Mouse (Mus musculus) right cerebral cortex, postnatal 10 days (tissue): Measurements from ENCODE around the gene Col11a1.

Experiments
- DNase-seq, 2 experiments: peaks; one replicate each; pipeline ENCODE4 v3.0.0; 2021; ENCODE audit warnings: low spot score in 2 of 2

Col11a1 gene

GRCm38 (mm10) chr3:114029971-114030635, at the start of gene Col11a1:
TSS of gene Col11a1 (plus strand) at chr3:114030540.
- peak; percentile 90 to 91 for DNase-seq

GRCm38 (mm10) chr3:113990936-113991335, 39.4 kb upstream of the Col11a1 start:
- no peak for DNase-seq

- DNase-seq: no peak
These were observed 546 bp downstream of the Col11a1 start for GRCm38 (mm10) chr3:114030886-114031285.

GRCm38 (mm10) chr3:114031351-114032213, 1.2 kb downstream of the Col11a1 start:
- DNase-seq: peak in 1 of 2 experiments; percentile 27

- peak; percentile 38 to 57 for DNase-seq
These were observed 2.0 kb downstream of the Col11a1 start for GRCm38 (mm10) chr3:114032333-114032732.

GRCm38 (mm10) chr3:114052406-114052805, 22.1 kb downstream of the Col11a1 start:
- no peak for DNase-seq

- no peak for DNase-seq
These were observed 23.2 kb downstream of the Col11a1 start for GRCm38 (mm10) chr3:114053501-114053900.

- DNase-seq: no peak
These were observed 34.8 kb downstream of the Col11a1 start for GRCm38 (mm10) chr3:114065123-114065522.

GRCm38 (mm10) chr3:114065587-114065986, 35.2 kb downstream of the Col11a1 start:
- peak; percentile 53 to 72 for DNase-seq

GRCm38 (mm10) chr3:114099335-114099734, 69.0 kb downstream of the Col11a1 start:
- no peak for DNase-seq

- DNase-seq: peak in 1 of 2 experiments; percentile 21
These were observed 76.8 kb downstream of the Col11a1 start for GRCm38 (mm10) chr3:114107099-114107498.

GRCm38 (mm10) chr3:114147140-114147539, 116.8 kb downstream of the Col11a1 start:
- DNase-seq: no peak

- DNase-seq: no peak
These were observed 167.8 kb downstream of the Col11a1 start for GRCm38 (mm10) chr3:114197964-114198750.

- no peak for DNase-seq
These were observed 181.9 kb downstream of the Col11a1 start for GRCm38 (mm10) chr3:114212255-114212654.

GRCm38 (mm10) chr3:114216105-114216504, 185.8 kb downstream of the Col11a1 start:
- DNase-seq: no peak

GRCm38 (mm10) chr3:114229501-114229900, 199.2 kb downstream of the Col11a1 start:
- no peak for DNase-seq
